Mouse (Mus musculus) thymus, adult 2 months (tissue): ENCODE results near the gene Ptges2. TPM values are rescaled to one million over a fixed set of nuclear protein-coding genes. Genes with fewer than 3 reads are reported as not detected.

ENCODE experiments used
- DNase-seq: peaks from one replicate; pipeline ENCODE4 v3.0.0; 2021
- H3K27ac ChIP-seq: fragments of 200-500 bp; 2 replicates; pipeline ENCODE4 v1.5.1; 2012; ENCODE audit warnings: low read length, control low read depth; ENCODE audit not compliant: control insufficient read depth, insufficient read depth
- H3K27me3 ChIP-seq: fragments of 200-500 bp; 2 replicates; pipeline ENCODE4 v1.6.1; 2012; ENCODE audit warnings: mild to moderate bottlenecking, low read length, moderate library complexity, mixed read lengths; ENCODE audit not compliant: control insufficient read depth, insufficient read depth
- H3K36me3 ChIP-seq: fragments of 200-500 bp; 2 replicates; pipeline ENCODE4 v1.6.1; 2012; ENCODE audit warnings: mild to moderate bottlenecking, low read length, moderate library complexity; ENCODE audit not compliant: control insufficient read depth, insufficient read depth
- H3K4me1 ChIP-seq: fragments of 200-500 bp; replicated peaks from 2 replicates; pipeline ENCODE4 v1.6.1; 2012; ENCODE audit warnings: low read length; ENCODE audit not compliant: control insufficient read depth, insufficient read depth
- H3K4me3 ChIP-seq: fragments of 200-500 bp; 2 replicates; pipeline ENCODE4 v1.5.1; 2012; ENCODE audit warnings: mild to moderate bottlenecking, low read length, control low read depth, moderate library complexity; ENCODE audit not compliant: control insufficient read depth, insufficient read depth
- CTCF ChIP-seq: fragments of 200-500 bp; IDR thresholded peaks from 2 replicates; pipeline ENCODE4 v1.5.1; 2012; ENCODE audit warnings: mild to moderate bottlenecking, control low read depth, low read length, moderate library complexity, borderline replicate concordance; ENCODE audit not compliant: control insufficient read depth, poor library complexity, insufficient read depth; ENCODE audit errors: extremely low read depth
- POLR2A ChIP-seq: fragments of 200-500 bp; IDR thresholded peaks from 2 replicates; pipeline ENCODE4 v1.6.1; 2012; ENCODE audit warnings: mild to moderate bottlenecking, low read length, control low read depth, moderate library complexity; ENCODE audit not compliant: control insufficient read depth, poor library complexity, insufficient read depth; ENCODE audit errors: extremely low read depth
- WGBS: fragments of 180-500 bp; shearing (Covaris S2); methylation state at CpG from one replicate; pipeline ENCODE4 v1.1.7; 2018; 5-methylcytosine and 5-hydroxymethylcytosine counted together
- polyA plus RNA-seq: library from polyadenylated mRNA; depleted of rRNA; stranded (reverse); fragments of >200 nt; gene quantifications from 2 replicates; pipeline ENCODE4 v1.2.3, GENCODE M21; 2012

Gene Ptges2
- polyA plus RNA-seq, 1 experiment: 24.7 TPM

DNA sequence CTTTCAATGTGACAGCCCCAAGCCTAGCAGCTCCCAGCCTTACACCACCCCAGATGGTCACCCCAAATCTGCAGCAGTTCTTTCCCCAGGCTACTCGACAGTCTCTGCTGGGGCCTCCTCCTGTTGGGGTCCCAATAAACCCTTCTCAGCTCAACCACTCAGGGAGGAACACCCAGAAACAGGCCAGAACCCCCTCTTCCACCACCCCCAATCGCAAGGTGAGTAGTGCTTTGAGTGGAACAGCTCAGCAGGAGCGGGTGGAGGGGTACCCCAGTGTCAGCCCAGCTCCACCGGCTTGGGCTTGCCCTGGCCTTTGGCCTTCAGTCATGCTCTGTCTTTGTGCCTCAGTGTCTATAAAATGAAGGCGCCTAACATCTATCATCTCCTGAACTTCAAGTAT lies 28.4 kb upstream of the Ptges2 start:
- H3K4me1 ChIP-seq: peaks cover 6% of the 10 kb centered on the region
- H3K4me3 ChIP-seq: no peak overlapping the region
- WGBS: 97% methylated on average over 5 of the region's 5 CpGs
- TF ChIP-seq POLR2A (no peak), CTCF (no peak)
- H3K36me3 ChIP-seq: peaks cover 18% of the 10 kb centered on the region
- H3K27me3 ChIP-seq: no peaks in the 10 kb centered on the region
- no peak for DNase-seq
- no peak overlapping the region for H3K27ac ChIP-seq

DNA sequence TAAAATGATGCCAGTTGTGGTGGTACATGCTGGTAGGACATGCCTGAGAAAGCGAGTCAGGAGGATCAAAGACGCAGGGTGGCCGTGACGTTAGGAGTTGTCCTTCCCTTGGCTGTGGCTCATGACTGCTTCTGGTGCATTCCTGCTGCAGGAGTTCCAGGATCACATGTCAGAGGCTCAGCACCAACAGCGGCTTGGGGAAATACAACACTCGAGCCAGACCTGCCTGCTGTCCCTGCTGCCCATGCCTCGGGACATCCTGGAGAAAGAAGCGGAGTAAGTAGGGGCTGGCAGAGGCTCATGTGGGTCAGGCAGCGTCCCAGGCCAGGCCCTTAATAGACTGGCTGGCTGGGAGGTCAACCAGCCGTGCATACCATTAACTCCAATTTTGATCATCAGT lies 21.5 kb upstream of the Ptges2 start:
- DNase-seq: no peak
- Histone ChIP-seq H3K4me3 (no peak overlapping the region), H3K4me1 (no peaks in the 10 kb centered on the region), H3K27ac (no peak overlapping the region), H3K27me3 (no peaks in the 10 kb centered on the region), H3K36me3 (peaks cover 54% of the 10 kb centered on the region)
- no peak for TF ChIP-seq CTCF
- TF ChIP-seq POLR2A: no peak
- WGBS: 90% methylated on average over 10 of the region's 10 CpGs

- Histone ChIP-seq H3K4me1 (0 out of 2 replicates have a peak, but pooled peaks cover under 1% of the 10 kb centered on the region), H3K27ac (no peak overlapping the region), H3K36me3 (peaks cover 48% of the 10 kb centered on the region), H3K4me3 (no peak overlapping the region), H3K27me3 (no peaks in the 10 kb centered on the region)
- DNase-seq: no peak
- no peak for TF ChIP-seq POLR2A
- 96% methylated on average over 13 of the region's 13 CpGs for WGBS
These were observed 20.3 kb upstream of the Ptges2 start for GRCm38 (mm10) chr2:32375317-32375940.

DNA sequence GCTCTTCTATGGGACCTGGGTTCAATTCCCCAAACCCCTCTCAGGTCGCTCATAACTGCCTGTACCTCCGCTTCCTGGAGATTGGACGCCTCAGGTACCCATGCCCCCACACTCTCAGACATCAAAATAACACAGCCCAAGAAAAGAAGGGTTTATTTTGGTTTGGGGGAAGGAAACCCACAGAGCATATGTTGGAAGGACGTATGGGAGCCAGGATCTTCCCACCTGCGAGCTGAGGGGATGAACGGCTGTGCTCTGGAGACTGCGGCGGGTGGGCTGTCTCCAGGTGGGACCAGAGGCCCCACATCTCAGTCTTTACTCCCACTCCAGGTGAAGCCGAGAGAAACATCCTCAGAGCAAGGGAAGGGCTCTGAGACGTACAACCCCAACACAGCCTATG lies 18.7 kb upstream of the Ptges2 start:
- H3K27me3 ChIP-seq: no peaks in the 10 kb centered on the region
- no peak overlapping the region for H3K27ac ChIP-seq
- peaks cover 39% of the 10 kb centered on the region for H3K36me3 ChIP-seq
- WGBS: 96% methylated on average over 10 of the region's 10 CpGs
- no peak for DNase-seq
- no peak overlapping the region for H3K4me3 ChIP-seq
- TF ChIP-seq POLR2A (no peak), CTCF (no peak)
- peaks cover 10% of the 10 kb centered on the region for H3K4me1 ChIP-seq

- peaks cover 22% of the 10 kb centered on the region for H3K36me3 ChIP-seq
- TF ChIP-seq POLR2A: no peak
- no peak for TF ChIP-seq CTCF
- H3K4me1 ChIP-seq: peaks cover 16% of the 10 kb centered on the region
- H3K4me3 ChIP-seq: no peak overlapping the region
- no peaks in the 10 kb centered on the region for H3K27me3 ChIP-seq
- 92% methylated on average over 7 of the region's 7 CpGs for WGBS
- H3K27ac ChIP-seq: no peak overlapping the region
- DNase-seq: no peak
These were observed 15.6 kb upstream of the Ptges2 start for GRCm38 (mm10) chr2:32380001-32380500.

- peak; percentile 59 for DNase-seq
- Histone ChIP-seq H3K4me3 (peak overlapping the region; percentile 66), H3K4me1 (peaks cover 16% of the 10 kb centered on the region), H3K27me3 (no peaks in the 10 kb centered on the region), H3K27ac (no peak overlapping the region), H3K36me3 (peaks cover 15% of the 10 kb centered on the region)
- 1% methylated on average over 27 of the region's 27 CpGs for WGBS
- TF ChIP-seq POLR2A (no peak), CTCF (no peak)
These were observed 14.4 kb upstream of the Ptges2 start for GRCm38 (mm10) chr2:32381141-32381774.
